Mouse (Mus musculus): ENCODE data around the gene Il6ra. TPM values are rescaled to one million over a fixed set of nuclear protein-coding genes. Genes with fewer than 3 reads are reported as not detected.

The Il6ra gene
- polyA plus RNA-seq (2015; fragmentation: Illumina TruSeq; extraction: RNeasy Lipid Tissue Mini Kit (QIAGEN cat#74804); ENCODE audit: insufficient read depth, low replicate concordance): 30.9 TPM

DNA sequence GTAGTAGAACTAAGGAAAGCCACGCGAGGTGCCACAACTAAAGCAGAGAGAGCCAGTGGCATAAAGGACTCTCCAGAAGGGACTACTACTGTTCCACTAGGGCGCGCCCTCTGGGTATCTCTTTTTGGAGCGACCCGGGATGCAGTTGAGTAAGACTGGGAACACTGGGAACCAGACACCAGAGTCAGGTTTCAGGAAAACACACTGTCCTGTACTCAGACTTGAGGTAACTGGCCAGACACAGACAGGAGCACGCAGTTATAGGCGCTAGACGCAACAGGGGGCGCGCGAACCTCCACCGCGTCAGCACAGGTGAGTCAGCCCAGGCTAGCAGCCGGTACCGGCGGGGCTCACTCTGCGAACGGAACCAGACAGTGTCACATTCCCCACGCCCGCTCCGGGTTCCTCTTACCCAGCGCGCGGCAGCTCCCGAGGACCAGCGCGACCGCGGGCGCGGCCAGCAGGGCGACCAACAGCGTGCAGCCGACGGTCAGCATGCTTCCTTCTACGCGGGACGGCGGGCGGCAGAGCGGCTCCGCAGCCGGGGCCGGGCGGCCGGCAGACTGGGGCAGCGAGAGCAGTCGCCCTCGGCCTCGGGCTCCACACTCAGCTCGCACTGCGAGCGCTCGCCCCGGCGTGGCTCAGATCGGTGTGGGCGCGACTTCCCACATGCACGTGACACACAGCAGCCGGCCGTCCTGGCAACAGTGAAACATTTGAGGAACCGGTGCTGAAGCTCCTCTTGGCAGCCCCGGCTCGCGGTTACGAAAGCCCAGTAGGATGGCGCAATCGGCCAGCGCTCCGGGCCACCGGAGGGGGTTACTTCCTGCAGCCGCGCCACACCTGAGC lies at the start of gene Il6ra:
Gene Il6ra (minus strand): TSS at position 654 of the 849 bp plus-strand sequence.

DNA sequence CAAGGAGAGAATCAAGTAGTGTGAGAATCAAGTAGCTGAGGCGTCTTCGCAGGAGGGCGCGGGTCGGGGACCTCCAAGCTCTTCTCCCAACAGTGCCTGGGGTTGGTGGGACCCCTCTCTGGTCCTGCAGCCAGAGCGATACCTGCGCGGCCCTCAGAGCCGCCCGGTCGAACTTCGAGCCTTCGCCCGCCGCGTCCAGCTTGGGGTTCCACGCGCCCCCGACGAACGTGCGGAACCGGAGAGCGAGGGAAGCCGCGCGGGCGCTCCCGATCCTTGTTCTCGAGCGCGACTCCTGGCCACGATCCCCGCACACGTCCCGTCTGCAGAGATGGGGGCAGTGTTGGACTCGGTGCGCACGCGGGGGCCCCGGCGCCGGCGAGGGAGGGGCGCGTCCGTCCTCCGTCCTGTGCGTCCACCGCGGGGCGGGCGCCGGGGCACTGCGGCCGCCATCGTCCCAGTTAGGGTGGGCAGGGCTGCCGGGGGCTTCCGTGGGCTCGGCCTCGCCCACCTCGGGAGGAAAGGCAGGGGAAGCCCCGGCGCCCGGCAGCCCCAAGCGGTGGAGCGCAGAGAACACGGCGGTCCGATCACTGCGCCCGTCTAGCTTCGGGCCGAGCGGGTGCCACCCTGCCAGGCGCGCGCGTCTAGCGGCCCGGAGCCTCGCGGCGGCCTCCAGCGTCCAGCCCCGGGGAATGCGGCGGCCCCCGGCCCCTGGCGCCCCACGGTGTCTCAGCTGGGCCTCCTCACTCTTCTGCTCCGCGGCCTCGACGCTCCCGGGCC lies 82.0 kb downstream of the Il6ra start, which contains the start of gene She:
Gene She (plus strand): TSS at position 556 of the 777 bp plus-strand sequence.

Other genes with a start within 250 kb of the Il6ra start
- gene Adar, start 198.2 kb downstream of the Il6ra start, polyA plus RNA-seq (2015; fragmentation: Illumina TruSeq; extraction: RNeasy Lipid Tissue Mini Kit (QIAGEN cat#74804); ENCODE audit: insufficient read depth, low replicate concordance): 78.1 TPM
- gene Chrnb2, start 148.6 kb downstream of the Il6ra start, polyA plus RNA-seq (2015; fragmentation: Illumina TruSeq; extraction: RNeasy Lipid Tissue Mini Kit (QIAGEN cat#74804); ENCODE audit: insufficient read depth, low replicate concordance): 1.7 TPM
- gene Ube2q1, start 139.6 kb downstream of the Il6ra start, polyA plus RNA-seq (2015; fragmentation: Illumina TruSeq; extraction: RNeasy Lipid Tissue Mini Kit (QIAGEN cat#74804); ENCODE audit: insufficient read depth, low replicate concordance): 181 TPM
- gene She, start 81.8 kb downstream of the Il6ra start, polyA plus RNA-seq (2015; fragmentation: Illumina TruSeq; extraction: RNeasy Lipid Tissue Mini Kit (QIAGEN cat#74804); ENCODE audit: insufficient read depth, low replicate concordance): 4.4 TPM
- gene Atp8b2, start 50.3 kb upstream of the Il6ra start, polyA plus RNA-seq (2015; fragmentation: Illumina TruSeq; extraction: RNeasy Lipid Tissue Mini Kit (QIAGEN cat#74804); ENCODE audit: insufficient read depth, low replicate concordance): 73.4 TPM
- 81.9 TPM for gene Hax1, start 85.6 kb upstream of the Il6ra start, polyA plus RNA-seq (2015; fragmentation: Illumina TruSeq; extraction: RNeasy Lipid Tissue Mini Kit (QIAGEN cat#74804); ENCODE audit: insufficient read depth, low replicate concordance)
- gene 4933434E20Rik, start 138.4 kb upstream of the Il6ra start, polyA plus RNA-seq (2015; fragmentation: Illumina TruSeq; extraction: RNeasy Lipid Tissue Mini Kit (QIAGEN cat#74804); ENCODE audit: insufficient read depth, low replicate concordance): 139 TPM
- 173 TPM for gene Ubap2l, start 139.4 kb upstream of the Il6ra start, polyA plus RNA-seq (2015; fragmentation: Illumina TruSeq; extraction: RNeasy Lipid Tissue Mini Kit (QIAGEN cat#74804); ENCODE audit: insufficient read depth, low replicate concordance)
- gene Tpm3, start 159.5 kb upstream of the Il6ra start, polyA plus RNA-seq (2015; fragmentation: Illumina TruSeq; extraction: RNeasy Lipid Tissue Mini Kit (QIAGEN cat#74804); ENCODE audit: insufficient read depth, low replicate concordance): 559 TPM
- gene Nup210l, start 190.9 kb upstream of the Il6ra start, polyA plus RNA-seq (2015; fragmentation: Illumina TruSeq; extraction: RNeasy Lipid Tissue Mini Kit (QIAGEN cat#74804); ENCODE audit: insufficient read depth, low replicate concordance): 1.8 TPM